13 mouse cellular contexts compared by ENCODE assay signal in genomic region chr9:121589533-121589932, GRCm38 (mm10). TPM values are rescaled to one million over a fixed set of nuclear protein-coding genes. Genes with fewer than 3 reads are reported as not detected.
DNase-seq lines count a peak whose midpoint lies in the region; ATAC-seq and TF ChIP-seq lines count a peak whose summit lies in the region.
"Had no signal": no experiment of that assay in that cellular context is flagged by ENCODE, and none has a peak within 500 bp of the region (broad histone marks: within the 10 kb centered on the region; RNA-seq: fewer than 3 reads in every experiment).

No protein-coding gene starts in this region.

- H3K4me1 ChIP-seq in kidney, embryonic 15.5 days, result 0 out of 2 replicates have a peak, but pooled peaks cover 2% of the 10 kb centered on the region
- H3K4me1 ChIP-seq in lung, postnatal 0 days (ENCODE audit: insufficient read depth, low read depth, low read length), result no peaks in the 10 kb centered on the region
- H3K4me1 ChIP-seq in intestine, embryonic 15.5 days (replicated peaks), result peaks cover 5% of the 10 kb centered on the region; the same call in 1 of the 2 replicates
- no peaks in the 10 kb centered on the region for H3K4me1 ChIP-seq in stomach, postnatal 0 days (replicated peaks; ENCODE audit: control insufficient read depth, insufficient read depth)
- H3K4me1 ChIP-seq in forebrain, embryonic 10.5 days, result peaks cover 13% of the 10 kb centered on the region; the same call in 1 of the 2 replicates
- H3K4me1 ChIP-seq: midbrain, embryonic 10.5 days; neural tube, embryonic 15.5 days had no signal

- H3K9me3 ChIP-seq in kidney, embryonic 15.5 days (replicated peaks), result no peaks in the 10 kb centered on the region
- no peaks in the 10 kb centered on the region for H3K9me3 ChIP-seq in lung, postnatal 0 days (ENCODE audit: low read length)
- no peaks in the 10 kb centered on the region for H3K9me3 ChIP-seq in intestine, embryonic 15.5 days
- H3K9me3 ChIP-seq in stomach, postnatal 0 days (ENCODE audit: control insufficient read depth, low read length), result no peaks in the 10 kb centered on the region
- peaks cover 8% of the 10 kb centered on the region; the same call in 1 of the 2 replicates for H3K9me3 ChIP-seq in forebrain, embryonic 10.5 days
- H3K9me3 ChIP-seq: liver, embryonic 15.5 days; neural tube, embryonic 15.5 days had no signal

- no peaks in the 10 kb centered on the region for H3K27me3 ChIP-seq in kidney, embryonic 15.5 days
- H3K27me3 ChIP-seq in lung, postnatal 0 days (replicated peaks; ENCODE audit: insufficient read depth, low read length), result no peaks in the 10 kb centered on the region
- H3K27me3 ChIP-seq in intestine, embryonic 15.5 days (replicated peaks), result no peaks in the 10 kb centered on the region
- H3K27me3 ChIP-seq in stomach, postnatal 0 days (ENCODE audit: control insufficient read depth, insufficient read depth, low read length), result no peaks in the 10 kb centered on the region
- no peaks in the 10 kb centered on the region for H3K27me3 ChIP-seq in forebrain, embryonic 10.5 days (ENCODE audit: poor library complexity, severe bottlenecking)
- H3K27me3 ChIP-seq: liver, embryonic 15.5 days; neural tube, embryonic 15.5 days had no signal

- H3K27ac ChIP-seq in kidney, embryonic 15.5 days, result peak overlapping the region; percentile 34; the same call in 1 of the 2 replicates
- H3K27ac ChIP-seq in lung, postnatal 0 days (ENCODE audit: low read length), result no peak overlapping the region
- no peak overlapping the region for H3K27ac ChIP-seq in intestine, embryonic 15.5 days
- H3K27ac ChIP-seq in stomach, postnatal 0 days (replicated peaks), result no peak overlapping the region
- H3K27ac ChIP-seq in forebrain, embryonic 10.5 days, result no peak overlapping the region
- H3K27ac ChIP-seq: liver, embryonic 15.5 days; midbrain, embryonic 10.5 days; neural tube, embryonic 15.5 days had no signal

- TF ChIP-seq CTCF in lung, postnatal 0 days (IDR thresholded peaks at IDR 0.05), result no peak
- no peak for TF ChIP-seq CTCF in stomach, postnatal 0 days (IDR thresholded peaks at IDR 0.05; ENCODE audit: low read depth)

- ATAC-seq in kidney, embryonic 15.5 days (replicated peaks; ENCODE audit: low FRiP score), result peak; percentile 66
- peak; percentile 76 for ATAC-seq in lung, postnatal 0 days
- ATAC-seq in intestine, embryonic 15.5 days, result peak; percentile 87
- peak; percentile 44; the same call in 1 of the 2 replicates for ATAC-seq in stomach, postnatal 0 days (ENCODE audit: low FRiP score, low TSS enrichment)
- ATAC-seq: inflammation-experienced regulatory T-cells, adult 6 months had no signal

- H3K36me3 ChIP-seq in kidney, embryonic 15.5 days, result no peaks in the 10 kb centered on the region
- no peaks in the 10 kb centered on the region for H3K36me3 ChIP-seq in lung, postnatal 0 days (ENCODE audit: insufficient read depth, low read length)
- no peaks in the 10 kb centered on the region for H3K36me3 ChIP-seq in intestine, embryonic 15.5 days
- no peaks in the 10 kb centered on the region for H3K36me3 ChIP-seq in stomach, postnatal 0 days (ENCODE audit: control insufficient read depth, insufficient read depth, low read length)
- no peaks in the 10 kb centered on the region for H3K36me3 ChIP-seq in forebrain, embryonic 10.5 days (replicated peaks)
- H3K36me3 ChIP-seq: liver, embryonic 15.5 days; midbrain, embryonic 10.5 days; neural tube, embryonic 15.5 days had no signal

- WGBS in kidney, embryonic 15.5 days, result 50% methylated on average over 2 of the region's 2 CpGs
- 29% methylated on average over 2 of the region's 2 CpGs for WGBS in lung, postnatal 0 days
- 27% methylated on average over 2 of the region's 2 CpGs for WGBS in intestine, embryonic 15.5 days
- WGBS in stomach, postnatal 0 days, result 39% methylated on average over 2 of the region's 2 CpGs
- 66% methylated on average over 2 of the region's 2 CpGs for WGBS in forebrain, embryonic 10.5 days

- DNase-seq in kidney, postnatal 36 days, result no peak
- peak; percentile 29 for DNase-seq in lung, postnatal 0 days (ENCODE audit: low spot score)
- no peak for DNase-seq in lung, postnatal 36 days
- peak; percentile 20 for DNase-seq in stomach, postnatal 0 days (ENCODE audit: low spot score)
- DNase-seq in forebrain, embryonic 10.5 days (ENCODE audit: extremely low spot score, low spot score), result no peak
- DNase-seq: cerebellum, adult 18-20 months had no signal

- no peak overlapping the region for H3K4me3 ChIP-seq in kidney, embryonic 15.5 days (replicated peaks)
- no peak overlapping the region for H3K4me3 ChIP-seq in lung, postnatal 0 days (ENCODE audit: low read depth, low read length)
- H3K4me3 ChIP-seq in intestine, embryonic 15.5 days (replicated peaks), result no peak overlapping the region
- no peak overlapping the region for H3K4me3 ChIP-seq in stomach, postnatal 0 days (ENCODE audit: low read depth, low read length)
- no peak overlapping the region for H3K4me3 ChIP-seq in forebrain, embryonic 10.5 days
- H3K4me3 ChIP-seq: liver, embryonic 15.5 days; midbrain, embryonic 10.5 days; neural tube, embryonic 15.5 days had no signal

- TF ChIP-seq EP300 in lung, postnatal 0 days (IDR thresholded peaks at IDR 0.05), result no peak
- no peak for TF ChIP-seq EP300 in stomach, postnatal 0 days (optimal IDR thresholded peaks at IDR 0.05)

- H3K9ac ChIP-seq in kidney, embryonic 15.5 days, result no peak overlapping the region
- H3K9ac ChIP-seq in lung, postnatal 0 days (replicated peaks; ENCODE audit: low read depth), result no peak overlapping the region
- no peak overlapping the region for H3K9ac ChIP-seq in intestine, embryonic 15.5 days
- no peak overlapping the region for H3K9ac ChIP-seq in stomach, postnatal 0 days (ENCODE audit: low read length)
- H3K9ac ChIP-seq: liver, embryonic 15.5 days; neural tube, embryonic 15.5 days had no signal

- no peak overlapping the region for H3K4me2 ChIP-seq in kidney, embryonic 15.5 days
- no peak overlapping the region for H3K4me2 ChIP-seq in lung, postnatal 0 days (replicated peaks; ENCODE audit: low read depth, low read length)
- H3K4me2 ChIP-seq in intestine, embryonic 15.5 days (replicated peaks), result no peak overlapping the region
- no peak overlapping the region for H3K4me2 ChIP-seq in stomach, postnatal 0 days (replicated peaks; ENCODE audit: low read depth)
- H3K4me2 ChIP-seq: liver, embryonic 15.5 days; neural tube, embryonic 15.5 days had no signal

RNA-seq across cellular contexts. Expression of gene Lyzl4, which starts 52.4 kb away (rescaled TPM):
- not detected in 2 replicates for polyA plus RNA-seq in kidney, embryonic 15.5 days (2015; fragmentation: Nextera tagmentation; extraction: Ambion mirVana)
- polyA plus RNA-seq in lung, postnatal 0 days (2015; fragmentation: Nextera tagmentation; extraction: Ambion mirVana), result not detected in 2 replicates
- not detected in 2 replicates for polyA plus RNA-seq in intestine, embryonic 15.5 days (2015; fragmentation: Nextera tagmentation; extraction: Ambion mirVana)
- polyA plus RNA-seq in stomach, postnatal 0 days (2015; fragmentation: Nextera tagmentation; extraction: Ambion mirVana), result 0.15 and 0.21 TPM in 2 replicates
- not detected in 2 replicates for polyA plus RNA-seq in forebrain, embryonic 10.5 days (2016; fragmentation: Nextera tagmentation; extraction: Ambion mirVana)
- polyA plus RNA-seq: heart, embryonic 14.5 days; inflammation-experienced regulatory T-cells, adult 6 months; liver, embryonic 15.5 days; midbrain, embryonic 10.5 days; neural tube, embryonic 15.5 days had no signal

RNA-seq across cellular contexts. Expression of gene Vipr1, which starts 53.0 kb away (rescaled TPM):
- polyA plus RNA-seq in kidney, embryonic 15.5 days (2015; fragmentation: Nextera tagmentation; extraction: Ambion mirVana), result 0.18 and 0.39 TPM in 2 replicates
- 0.20 and 0.29 TPM in 2 replicates for polyA plus RNA-seq in lung, postnatal 0 days (2015; fragmentation: Nextera tagmentation; extraction: Ambion mirVana)
- polyA plus RNA-seq in intestine, embryonic 15.5 days (2015; fragmentation: Nextera tagmentation; extraction: Ambion mirVana), result 6.1 and 7.0 TPM in 2 replicates
- polyA plus RNA-seq in stomach, postnatal 0 days (2015; fragmentation: Nextera tagmentation; extraction: Ambion mirVana), result 0.47 and 0.51 TPM in 2 replicates
- polyA plus RNA-seq in forebrain, embryonic 10.5 days (2016; fragmentation: Nextera tagmentation; extraction: Ambion mirVana), result 0.27 and 0.33 TPM in 2 replicates

Comparison
In these comparisons a context has a peak if more than half of its experiments do, and no peak if none do; other contexts are left out.
1. DNase-seq: peak in lung, postnatal 0 days (single experiment) and stomach, postnatal 0 days (single experiment); none in kidney, postnatal 36 days (0 of 2), lung, postnatal 36 days (single experiment) and forebrain, embryonic 10.5 days (single experiment).
2. Peak in every context shown above with its lines, with median percentiles within 50 percentile points of each other: ATAC-seq.